Mouse (Mus musculus) testis, adult 2 months (tissue): Measurements from ENCODE around the gene Chrnb1.

Experiments used
- CTCF ChIP-seq: fragments of 200-500 bp; IDR thresholded peaks from 2 replicates; pipeline ENCODE4 v1.5.1; 2012; ENCODE audit warnings: low read depth, mild to moderate bottlenecking, inconsistent platforms, low read length, moderate library complexity; ENCODE audit not compliant: control insufficient read depth, insufficient read depth, insufficient replicate concordance
- POLR2A ChIP-seq: fragments of 200-500 bp; IDR thresholded peaks from 2 replicates; pipeline ENCODE4 v1.6.1; 2012; ENCODE audit warnings: low read depth, mild to moderate bottlenecking, inconsistent platforms, low read length, moderate library complexity; ENCODE audit not compliant: control insufficient read depth

DNA sequence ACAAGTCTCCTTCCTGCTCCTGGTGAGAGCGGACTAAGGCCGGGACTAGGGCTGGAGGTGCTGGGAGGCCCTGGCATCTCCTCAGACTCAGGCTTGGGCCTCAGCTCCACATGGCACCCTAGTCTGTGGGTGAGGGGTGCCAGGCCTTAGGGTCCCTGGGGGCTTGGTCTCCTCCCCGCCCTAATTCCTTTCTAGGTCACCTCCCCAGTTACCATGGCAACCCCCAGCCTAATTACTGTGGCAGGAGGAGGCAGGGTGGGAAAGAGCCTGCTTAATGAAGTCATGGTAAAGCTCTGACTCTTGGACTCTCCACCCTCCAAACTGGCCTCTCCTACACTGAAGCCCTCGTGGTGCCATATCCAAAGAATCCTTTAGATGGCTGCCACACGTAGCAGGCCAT, 33.1 kb upstream of the Chrnb1 start:
- TF ChIP-seq CTCF (no peak), POLR2A (no peak)
